Mouse (Mus musculus) liver, postnatal 0 days (tissue): ENCODE measurements around the gene Ppm1l.

ENCODE experiments used
- CTCF ChIP-seq: sonication (generic); IDR thresholded peaks from 2 replicates; pipeline ENCODE4 v1.5.1; 2016; ENCODE audit warnings: antibody characterized with exemption, low read depth
- EP300 ChIP-seq: IDR thresholded peaks from 2 replicates; pipeline ENCODE4 v1.6.1; 2016; ENCODE audit warnings: antibody characterized with exemption, low read depth, mild to moderate bottlenecking

- no peak for TF ChIP-seq CTCF
- no peak for TF ChIP-seq EP300
Measured at GRCm38 (mm10) chr3:69429319-69429718, 112.7 kb downstream of the Ppm1l start.
